Mouse (Mus musculus) CH12F3 (cell line): ENCODE measurements around the gene Magi2.

Experiments used
- in situ Hi-C: fragments of 300-500 bp; cut with MboI; formaldehyde crosslinking; loops from 2 replicates; pipeline ENCODE4 v1.14.3; 2020; ENCODE audit warnings: low sequenced_read_pairs

The Magi2 gene

GRCm38 (mm10) chr5:20741936-20742335, 1515.1 kb downstream of the Magi2 start:
- in situ Hi-C loops = no loop called here

- in situ Hi-C loops = no loop called here
These were observed 1521.3 kb downstream of the Magi2 start for GRCm38 (mm10) chr5:20748142-20748541.

GRCm38 (mm10) chr5:20748856-20749255, 1522.0 kb downstream of the Magi2 start:
- in situ Hi-C loops = no loop called here

- in situ Hi-C loops = no loop called here
These were observed 1522.7 kb downstream of the Magi2 start for GRCm38 (mm10) chr5:20749535-20749934.

GRCm38 (mm10) chr5:20751000-20751399, 1524.2 kb downstream of the Magi2 start:
- in situ Hi-C loops = no loop called here

GRCm38 (mm10) chr5:20751696-20752095, 1524.9 kb downstream of the Magi2 start:
- in situ Hi-C loops = no loop called here

- in situ Hi-C loops = no loop called here
These were observed 1526.3 kb downstream of the Magi2 start for GRCm38 (mm10) chr5:20753096-20753495.

GRCm38 (mm10) chr5:20753963-20754362, 1527.1 kb downstream of the Magi2 start:
- in situ Hi-C loops = no loop called here
